Mouse (Mus musculus): ENCODE measurements around the gene Clec12a.

DNA sequence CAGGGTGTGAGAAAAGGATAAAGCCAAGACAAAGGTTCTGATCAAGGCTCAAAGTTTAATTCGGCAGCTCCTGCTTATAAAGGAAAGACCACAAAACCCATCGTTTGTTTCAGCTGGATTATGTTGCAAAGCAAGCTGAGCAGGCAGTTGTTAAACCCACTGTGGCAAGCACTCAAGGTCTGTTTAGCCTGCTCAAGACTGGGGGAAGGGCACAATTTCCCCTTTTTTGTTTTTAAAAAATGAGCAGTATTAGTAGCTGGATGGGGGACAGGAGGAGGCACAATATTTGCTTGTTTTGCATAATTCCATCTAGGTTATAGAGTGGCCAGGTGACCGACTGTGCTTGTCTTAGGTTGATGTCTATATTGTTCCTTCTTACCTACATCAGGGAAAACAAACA lies 1.9 kb downstream of the Clec12a start:
- TF ChIP-seq CTCF (IDR thresholded peaks at IDR 0.05; ENCODE audit: extremely low read depth, insufficient read depth, insufficient read length, insufficient replicate concordance) (no peak), POLR2A (IDR thresholded peaks at IDR 0.05; ENCODE audit: low read depth, low read length) (no peak)
